Mouse (Mus musculus) B cell, adult (primary cell): ENCODE data around the gene Gm2916. TPM values are rescaled to one million over a fixed set of nuclear protein-coding genes. Genes with fewer than 3 reads are reported as not detected.

Experiments
- total RNA-seq: library from RNA; stranded (reverse); gene quantifications from 4 replicates; pipeline ENCODE4 v1.2.4, GENCODE M21; 2023; ENCODE audit not compliant: inconsistent age

Gm2916 gene
- total RNA-seq = not detected in 4 replicates

GRCm38 (mm10) chr14:3883872-3884271 lies at the start of gene Gm2916:
Gene Gm2916 (plus strand): TSS chr14:3884172.

GRCm38 (mm10) chr14:3845945-3846344 lies 38.0 kb upstream of the Gm2916 start, which contains the start of gene Gm3033:
Gene Gm3033 (plus strand): TSS chr14:3846245.

GRCm38 (mm10) chr14:3931456-3931855 lies 47.5 kb downstream of the Gm2916 start, which contains the start of gene Gm3029:
Gene Gm3029 (plus strand): TSS chr14:3931756.

GRCm38 (mm10) chr14:3963247-3963646 lies 79.3 kb downstream of the Gm2916 start, which contains the start of gene Gm3095:
Gene Gm3095 (plus strand): TSS chr14:3963547.

Other genes starting within 250 kb of the Gm2916 start
- gene Gm3012, start 249.7 kb upstream of the Gm2916 start, total RNA-seq = not detected in 4 replicates
- gene Gm3020, start 232.1 kb upstream of the Gm2916 start, total RNA-seq = not detected in 4 replicates
- not detected in 4 replicates for gene Gm3043, start 195.4 kb upstream of the Gm2916 start, total RNA-seq
- gene Gm3002, start 74.1 kb upstream of the Gm2916 start, total RNA-seq = not detected in 4 replicates
- gene Gm3033, start 37.9 kb upstream of the Gm2916 start, total RNA-seq = not detected in 4 replicates
- gene Gm3029, start 47.6 kb downstream of the Gm2916 start, total RNA-seq = not detected in 4 replicates
- gene Gm3095, start 79.4 kb downstream of the Gm2916 start, total RNA-seq = not detected in 4 replicates
- gene Gm3099, start 114.2 kb downstream of the Gm2916 start, total RNA-seq = not detected in 4 replicates
- not detected in 4 replicates for gene Gm5796, start 139.8 kb downstream of the Gm2916 start, total RNA-seq
- gene Gm3115, start 199.9 kb downstream of the Gm2916 start, total RNA-seq = not detected in 4 replicates
- gene Gm8108, start 226.4 kb downstream of the Gm2916 start, total RNA-seq = not detected in 4 replicates